In genomic region chr6:104974517-104974916, GRCm38 (mm10) we compare ENCODE assay signal across 17 mouse cellular contexts.
"Had no signal": no experiment of that assay in that cellular context is flagged by ENCODE, and none has a peak within 500 bp of the region (broad histone marks: within the 10 kb centered on the region; RNA-seq: fewer than 3 reads in every experiment).

No protein-coding gene starts in this region.

- ATAC-seq: lung, postnatal 0 days; midbrain, embryonic 13.5 days; midbrain, embryonic 15.5 days had no signal

- H3K36me3 ChIP-seq: lung, embryonic 15.5 days; midbrain, embryonic 13.5 days; midbrain, embryonic 15.5 days; neural tube, embryonic 12.5 days; stomach, embryonic 15.5 days had no signal

- H3K9me3 ChIP-seq: lung, embryonic 15.5 days; midbrain, embryonic 13.5 days; midbrain, embryonic 15.5 days; neural tube, embryonic 12.5 days; stomach, embryonic 15.5 days had no signal

- H3K4me3 ChIP-seq: lung, embryonic 15.5 days; megakaryocyte, embryonic 14.5 days; midbrain, embryonic 13.5 days; midbrain, embryonic 15.5 days; neural tube, embryonic 12.5 days; stomach, embryonic 15.5 days had no signal

- H3K9ac ChIP-seq: lung, embryonic 15.5 days; midbrain, embryonic 13.5 days; midbrain, embryonic 15.5 days; neural tube, embryonic 12.5 days; stomach, embryonic 15.5 days had no signal

- DNase-seq: lung, adult 2 months; lung, postnatal 14 days; lung, postnatal 36 days; right cerebral cortex, postnatal 14 days; thymus, adult 18-20 months; thymus, postnatal 14 days; thymus, postnatal 36 days had no signal

- H3K4me2 ChIP-seq: lung, embryonic 15.5 days; midbrain, embryonic 11.5 days; midbrain, embryonic 13.5 days; midbrain, embryonic 15.5 days; neural tube, embryonic 12.5 days; stomach, embryonic 15.5 days had no signal

- H3K27me3 ChIP-seq: lung, embryonic 15.5 days; megakaryocyte, embryonic 14.5 days; midbrain, embryonic 13.5 days; midbrain, embryonic 15.5 days; neural tube, embryonic 12.5 days; stomach, embryonic 15.5 days had no signal

- H3K4me1 ChIP-seq: lung, embryonic 15.5 days; megakaryocyte, embryonic 14.5 days; midbrain, embryonic 13.5 days; midbrain, embryonic 15.5 days; neural tube, embryonic 12.5 days; stomach, embryonic 15.5 days had no signal

- H3K27ac ChIP-seq: lung, embryonic 15.5 days; macrophage; midbrain, embryonic 13.5 days; midbrain, embryonic 15.5 days; neural tube, embryonic 12.5 days; stomach, embryonic 15.5 days; stomach, postnatal 0 days had no signal
